Mouse (Mus musculus) lung, embryonic 16.5 days (tissue): Measurements from ENCODE around the gene Acoxl. TPM values are rescaled to one million over a fixed set of nuclear protein-coding genes. Genes with fewer than 3 reads are reported as not detected.

Experiments
- ATAC-seq: fragments of 200-750 bp; cut with Nextera tagmentation; 2 replicates; pipeline ENCODE4 v1.8.0; 2017; ENCODE audit warnings: low read depth, mild to moderate bottlenecking, moderate library complexity
- H3K27ac ChIP-seq: fragments of 300-500 bp; sonication (generic); 2 replicates; pipeline ENCODE4 v1.5.1; 2014; ENCODE audit warnings: mild to moderate bottlenecking, control low read depth, low read length
- H3K27me3 ChIP-seq: fragments of 300-500 bp; sonication (generic); 2 replicates; pipeline ENCODE4 v1.6.1; 2014; ENCODE audit warnings: low read depth, low read length, mixed read lengths; ENCODE audit not compliant: control insufficient read depth, insufficient read depth
- H3K36me3 ChIP-seq: fragments of 300-500 bp; sonication (generic); 2 replicates; pipeline ENCODE4 v1.6.1; 2014; ENCODE audit warnings: low read length; ENCODE audit not compliant: control insufficient read depth, insufficient read depth
- H3K4me1 ChIP-seq: fragments of 300-500 bp; sonication (generic); replicated peaks from 2 replicates; pipeline ENCODE4 v1.6.1; 2014; ENCODE audit warnings: low read length, mixed read lengths; ENCODE audit not compliant: control insufficient read depth, insufficient read depth
- H3K4me2 ChIP-seq: fragments of 300-500 bp; sonication (generic); 2 replicates; pipeline ENCODE4 v1.6.1; 2014; ENCODE audit warnings: low read depth, low read length, control low read depth
- H3K4me3 ChIP-seq: fragments of 300-500 bp; sonication (generic); 2 replicates; pipeline ENCODE4 v1.5.1; 2014; ENCODE audit warnings: mild to moderate bottlenecking, low read length, control low read depth
- H3K9ac ChIP-seq: fragments of 300-500 bp; sonication (generic); 2 replicates; pipeline ENCODE4 v1.6.1; 2014; ENCODE audit warnings: low read length, control low read depth
- H3K9me3 ChIP-seq: fragments of 300-500 bp; sonication (generic); 2 replicates; pipeline ENCODE4 v1.6.1; 2016; ENCODE audit warnings: low read length; ENCODE audit not compliant: control insufficient read depth
- whole genome bisulfite sequencing: fragments of 180-500 bp; shearing (Covaris S2); extraction: QIAGEN DNeasy Blood & Tissue Kit; methylation state at CpG from one replicate; pipeline ENCODE4 v1.1.7; 2014; 5-methylcytosine and 5-hydroxymethylcytosine counted together
- polyA plus RNA-seq: library from polyadenylated mRNA; unstranded; fragments of >200 nt; fragmentation: Nextera tagmentation; extraction: Ambion mirVana; gene quantifications from 2 replicates; pipeline ENCODE4 v1.2.1, GENCODE M21; 2015

Gene Acoxl
- polyA plus RNA-seq, 1 experiment from 2014 or later: 0.25 TPM

DNA sequence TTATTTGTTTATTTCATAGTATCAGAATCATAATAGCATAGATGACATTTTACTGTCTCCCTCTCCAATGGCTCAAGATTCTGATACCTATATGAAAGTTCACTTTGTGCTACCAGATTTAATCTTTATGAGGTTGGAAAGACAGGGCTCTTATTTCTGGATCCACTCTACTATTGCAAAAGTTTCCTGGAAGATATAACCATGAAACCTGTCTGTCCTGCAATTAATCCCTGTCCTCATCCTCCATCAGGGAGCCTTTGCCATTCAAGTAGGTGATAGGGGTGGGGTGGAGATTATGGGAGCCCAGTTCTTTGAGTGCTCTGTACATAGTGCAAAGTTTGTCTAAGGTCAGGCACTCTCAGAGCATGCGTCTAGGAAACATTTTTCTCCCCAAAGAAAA, 2.7 kb downstream of the Acoxl start:
- whole genome bisulfite sequencing: 36% methylated on average over 1 of the region's 1 CpGs
- H3K4me1 ChIP-seq: no peaks in the 10 kb centered on the region
- no peak overlapping the region for H3K27ac ChIP-seq
- peaks cover 33% of the 10 kb centered on the region for H3K27me3 ChIP-seq
- H3K4me2 ChIP-seq: no peak overlapping the region
- no peak overlapping the region for H3K4me3 ChIP-seq
- no peak for ATAC-seq
- no peaks in the 10 kb centered on the region for H3K36me3 ChIP-seq
- no peak overlapping the region for H3K9ac ChIP-seq
- no peaks in the 10 kb centered on the region for H3K9me3 ChIP-seq

DNA sequence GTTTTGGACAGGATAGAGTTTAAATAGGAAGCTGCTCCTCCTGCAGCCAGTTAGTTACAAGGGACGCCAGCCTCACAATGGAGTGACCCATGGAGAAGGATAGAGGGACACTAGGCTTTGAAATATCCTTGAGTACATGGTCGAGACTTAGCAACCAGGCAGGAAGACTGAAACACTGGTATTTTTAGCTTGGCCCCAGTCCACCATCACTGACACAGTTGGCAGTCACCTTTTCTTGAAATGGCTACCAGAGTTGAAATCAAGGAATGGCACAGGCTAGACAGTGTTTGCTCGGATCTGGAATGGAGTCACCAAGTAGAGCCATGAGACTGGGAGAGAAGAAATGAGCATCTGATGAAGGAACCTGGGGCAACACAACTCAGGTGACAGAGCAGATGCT, 3.7 kb downstream of the Acoxl start:
- no peak overlapping the region for H3K9ac ChIP-seq
- no peaks in the 10 kb centered on the region for H3K9me3 ChIP-seq
- peaks cover 33% of the 10 kb centered on the region for H3K27me3 ChIP-seq
- ATAC-seq: no peak
- H3K4me2 ChIP-seq: no peak overlapping the region
- H3K4me1 ChIP-seq: no peaks in the 10 kb centered on the region
- WGBS: 61% methylated on average over 3 of the region's 3 CpGs
- no peak overlapping the region for H3K4me3 ChIP-seq
- H3K36me3 ChIP-seq: no peaks in the 10 kb centered on the region
- H3K27ac ChIP-seq: no peak overlapping the region

GRCm38 (mm10) chr2:127845346-127845982, 6.8 kb downstream of the Acoxl start:
- 0 out of 2 replicates have a peak, but pooled peaks have one; percentile 34 for ATAC-seq
- 37% methylated on average over 7 of the region's 7 CpGs for WGBS
- Histone ChIP-seq H3K4me2 (no peak overlapping the region), H3K36me3 (no peaks in the 10 kb centered on the region), H3K4me1 (no peaks in the 10 kb centered on the region), H3K9me3 (no peaks in the 10 kb centered on the region), H3K27ac (no peak overlapping the region), H3K27me3 (peaks cover 7% of the 10 kb centered on the region), H3K9ac (no peak overlapping the region), H3K4me3 (no peak overlapping the region)

- no peak overlapping the region for H3K4me3 ChIP-seq
- no peak overlapping the region for H3K27ac ChIP-seq
- no peaks in the 10 kb centered on the region for H3K9me3 ChIP-seq
- ATAC-seq: no peak
- H3K36me3 ChIP-seq: no peaks in the 10 kb centered on the region
- peaks cover 2% of the 10 kb centered on the region; the same call in 1 of the 2 replicates for H3K27me3 ChIP-seq
- H3K9ac ChIP-seq: no peak overlapping the region
- no peaks in the 10 kb centered on the region for H3K4me1 ChIP-seq
- no peak overlapping the region for H3K4me2 ChIP-seq
Measured at GRCm38 (mm10) chr2:127846008-127846407, 7.3 kb downstream of the Acoxl start.

DNA sequence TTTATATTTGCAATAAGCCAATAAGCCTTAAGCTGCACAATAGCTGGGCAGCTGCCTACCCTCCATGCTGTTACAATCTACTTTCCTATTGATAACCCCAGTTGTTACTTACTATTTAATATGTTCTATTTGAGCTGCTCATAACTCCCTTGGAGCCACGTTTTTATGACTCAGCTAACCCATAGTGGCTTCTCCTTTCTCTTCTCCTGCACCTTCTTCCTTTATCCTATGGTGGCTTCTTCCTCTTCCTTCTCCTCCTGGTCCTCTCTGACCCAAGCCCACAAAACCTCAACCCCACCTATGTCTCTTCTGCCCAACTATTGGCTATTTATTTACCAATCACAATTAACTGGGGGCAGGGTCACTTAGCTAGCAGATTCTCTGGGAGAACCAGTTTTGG, 7.9 kb downstream of the Acoxl start:
- no peaks in the 10 kb centered on the region for H3K9me3 ChIP-seq
- no peak overlapping the region for H3K4me2 ChIP-seq
- H3K4me1 ChIP-seq: no peaks in the 10 kb centered on the region
- no peak overlapping the region for H3K9ac ChIP-seq
- WGBS: 13% methylated on average over 1 of the region's 1 CpGs
- no peaks in the 10 kb centered on the region for H3K36me3 ChIP-seq
- no peaks in the 10 kb centered on the region for H3K27me3 ChIP-seq
- no peak for ATAC-seq
- H3K4me3 ChIP-seq: no peak overlapping the region
- H3K27ac ChIP-seq: no peak overlapping the region

DNA sequence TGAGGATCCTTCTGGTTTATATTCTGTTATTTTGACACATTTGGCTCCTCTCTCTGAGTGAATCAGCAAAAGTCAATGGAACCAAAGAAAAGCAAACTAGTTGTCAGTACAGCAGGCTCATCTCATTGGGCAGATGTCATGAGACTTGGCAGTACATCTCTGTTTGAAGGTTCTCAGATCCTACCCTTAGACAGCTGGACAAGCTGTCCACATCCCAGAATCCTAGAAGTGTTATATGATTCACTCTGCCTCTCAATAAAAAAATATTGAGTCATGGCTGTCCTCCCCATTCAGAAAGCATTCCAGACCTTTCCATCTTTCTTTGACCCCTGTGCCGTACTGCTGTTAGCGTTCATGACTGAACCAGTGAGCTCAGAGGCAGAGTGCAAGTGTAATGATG, 11.7 kb downstream of the Acoxl start:
- H3K9ac ChIP-seq: no peak overlapping the region

GRCm38 (mm10) chr2:127854332-127854991, 15.8 kb downstream of the Acoxl start:
- H3K9me3 ChIP-seq: no peaks in the 10 kb centered on the region
- H3K4me1 ChIP-seq: 0 out of 2 replicates have a peak, but pooled peaks cover 6% of the 10 kb centered on the region
- H3K27me3 ChIP-seq: no peaks in the 10 kb centered on the region
- H3K4me2 ChIP-seq: no peak overlapping the region
- H3K4me3 ChIP-seq: no peak overlapping the region
- no peaks in the 10 kb centered on the region for H3K36me3 ChIP-seq
- ATAC-seq: peak; percentile 98
- no peak overlapping the region for H3K9ac ChIP-seq
- 24% methylated on average over 4 of the region's 4 CpGs for WGBS
- peak overlapping the region; percentile 79 for H3K27ac ChIP-seq

More for the DNA sequence above, 11.7 kb downstream of the Acoxl start:
- H3K4me1 ChIP-seq: 0 out of 2 replicates have a peak, but pooled peaks cover 6% of the 10 kb centered on the region
- peak; percentile 55 for ATAC-seq
- no peaks in the 10 kb centered on the region for H3K27me3 ChIP-seq
- no peaks in the 10 kb centered on the region for H3K36me3 ChIP-seq
- H3K9me3 ChIP-seq: no peaks in the 10 kb centered on the region
- no peak overlapping the region for H3K4me3 ChIP-seq
- no peak overlapping the region for H3K27ac ChIP-seq
- H3K4me2 ChIP-seq: no peak overlapping the region
- WGBS: 45% methylated on average over 2 of the region's 2 CpGs

GRCm38 (mm10) chr2:127864381-127864780, 25.7 kb downstream of the Acoxl start:
- Histone ChIP-seq H3K4me2 (no peak overlapping the region), H3K27ac (no peak overlapping the region), H3K9ac (no peak overlapping the region), H3K9me3 (no peaks in the 10 kb centered on the region), H3K4me1 (no peaks in the 10 kb centered on the region), H3K27me3 (no peaks in the 10 kb centered on the region), H3K4me3 (no peak overlapping the region), H3K36me3 (no peaks in the 10 kb centered on the region)
- WGBS: 74% methylated on average over 4 of the region's 4 CpGs
- ATAC-seq: no peak

DNA sequence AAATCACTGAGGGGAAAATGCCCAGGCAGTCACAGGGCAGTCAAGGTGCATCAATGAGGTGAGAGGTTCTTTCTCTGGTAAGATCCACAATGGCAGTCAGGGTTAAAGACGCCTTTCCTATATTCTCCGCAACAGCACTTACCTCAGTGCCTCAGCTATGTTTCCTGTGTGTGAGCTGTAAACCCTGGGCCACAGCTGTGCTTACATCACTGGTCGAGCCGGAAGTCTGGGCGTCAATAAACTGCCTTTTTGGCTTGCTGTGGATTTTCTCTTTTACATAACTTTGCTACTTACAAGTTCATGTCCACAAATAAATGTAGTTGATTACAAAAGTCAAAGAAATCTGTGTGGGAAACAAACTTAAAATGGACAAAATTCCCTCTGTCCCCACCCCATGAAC, 42.4 kb downstream of the Acoxl start:
- no peak overlapping the region for H3K9ac ChIP-seq
- no peaks in the 10 kb centered on the region for H3K4me1 ChIP-seq
- no peak overlapping the region for H3K4me3 ChIP-seq
- H3K4me2 ChIP-seq: no peak overlapping the region
- no peak for ATAC-seq
- no peaks in the 10 kb centered on the region for H3K9me3 ChIP-seq
- H3K27ac ChIP-seq: no peak overlapping the region
- 59% methylated on average over 5 of the region's 5 CpGs for WGBS
- no peaks in the 10 kb centered on the region; the same call in 1 of the 2 replicates for H3K27me3 ChIP-seq
- H3K36me3 ChIP-seq: no peaks in the 10 kb centered on the region
